Mouse (Mus musculus): ENCODE data around the gene Cyp3a25. TPM values are rescaled to one million over a fixed set of nuclear protein-coding genes. Genes with fewer than 3 reads are reported as not detected.

The Cyp3a25 gene
- polyA plus RNA-seq (2012; rRNA removed; ENCODE audit: low replicate concordance) = 6.8 and 12.5 TPM in 2 replicates

GRCm38 (mm10) chr5:146009509-146009908 is at the start of gene Cyp3a25:
Cyp3a25 (minus strand) TSS chr5:146009618.

Other genes with a start within 250 kb of the Cyp3a25 start
- gene Cyp3a44, start 203.7 kb downstream of the Cyp3a25 start, polyA plus RNA-seq (2012; rRNA removed; ENCODE audit: low replicate concordance) = not detected in 2 replicates
- gene Cyp3a11, start 129.7 kb downstream of the Cyp3a25 start, polyA plus RNA-seq (2012; rRNA removed; ENCODE audit: low replicate concordance) = 24.2 and 31.2 TPM in 2 replicates
- gene Cyp3a59, start 69.6 kb upstream of the Cyp3a25 start, polyA plus RNA-seq (2012; rRNA removed; ENCODE audit: low replicate concordance) = not detected in 2 replicates
- 0.11 TPM in 1 of 2 replicates, not detected in the other for gene Gm5565, start 150.9 kb upstream of the Cyp3a25 start, polyA plus RNA-seq (2012; rRNA removed; ENCODE audit: low replicate concordance)
- not detected in 2 replicates for gene Gm6309, start 161.1 kb upstream of the Cyp3a25 start, polyA plus RNA-seq (2012; rRNA removed; ENCODE audit: low replicate concordance)
- 0.13 and 0.30 TPM in 2 replicates for gene 1700001J03Rik, start 175.7 kb upstream of the Cyp3a25 start, polyA plus RNA-seq (2012; rRNA removed; ENCODE audit: low replicate concordance)
- 5.0 and 6.3 TPM in 2 replicates for gene Rnf6, start 211.9 kb upstream of the Cyp3a25 start, polyA plus RNA-seq (2012; rRNA removed; ENCODE audit: low replicate concordance)
- gene Cdk8, start 221.6 kb upstream of the Cyp3a25 start, polyA plus RNA-seq (2012; rRNA removed; ENCODE audit: low replicate concordance) = 21.2 and 33.6 TPM in 2 replicates

Data from duodenum, adult 2 months (tissue).